Mouse (Mus musculus): ENCODE data around the gene Gnat1.
A peak's percentile ranks its signal among the peaks of the same experiment; 100 is the strongest.

The Gnat1 gene

DNA sequence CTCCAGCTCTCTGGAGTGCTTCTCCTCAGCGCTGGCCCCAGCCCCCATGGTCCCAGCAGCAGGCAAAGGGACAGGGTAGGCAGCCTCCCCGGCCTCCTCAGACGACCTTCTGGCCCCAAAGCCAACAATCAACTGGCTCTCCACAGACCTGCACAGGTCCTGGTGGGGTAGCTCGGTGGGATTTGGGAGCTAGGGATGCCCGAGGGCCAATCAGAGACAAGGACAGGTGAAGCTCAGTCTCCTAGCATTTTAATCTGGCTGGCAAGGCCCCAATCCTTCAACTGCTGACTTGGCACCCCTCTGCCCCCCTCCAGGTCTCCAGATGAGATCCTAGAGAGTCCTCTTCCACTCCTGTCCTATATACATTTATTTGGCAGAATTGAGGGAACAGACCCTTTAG lies at the start of gene Gnat1:
Gene Gnat1, minus strand, starts transcription at position 212 of the 400 bp plus-strand sequence.
- no peak for DNase-seq (ENCODE audit: extremely low spot score)

DNA sequence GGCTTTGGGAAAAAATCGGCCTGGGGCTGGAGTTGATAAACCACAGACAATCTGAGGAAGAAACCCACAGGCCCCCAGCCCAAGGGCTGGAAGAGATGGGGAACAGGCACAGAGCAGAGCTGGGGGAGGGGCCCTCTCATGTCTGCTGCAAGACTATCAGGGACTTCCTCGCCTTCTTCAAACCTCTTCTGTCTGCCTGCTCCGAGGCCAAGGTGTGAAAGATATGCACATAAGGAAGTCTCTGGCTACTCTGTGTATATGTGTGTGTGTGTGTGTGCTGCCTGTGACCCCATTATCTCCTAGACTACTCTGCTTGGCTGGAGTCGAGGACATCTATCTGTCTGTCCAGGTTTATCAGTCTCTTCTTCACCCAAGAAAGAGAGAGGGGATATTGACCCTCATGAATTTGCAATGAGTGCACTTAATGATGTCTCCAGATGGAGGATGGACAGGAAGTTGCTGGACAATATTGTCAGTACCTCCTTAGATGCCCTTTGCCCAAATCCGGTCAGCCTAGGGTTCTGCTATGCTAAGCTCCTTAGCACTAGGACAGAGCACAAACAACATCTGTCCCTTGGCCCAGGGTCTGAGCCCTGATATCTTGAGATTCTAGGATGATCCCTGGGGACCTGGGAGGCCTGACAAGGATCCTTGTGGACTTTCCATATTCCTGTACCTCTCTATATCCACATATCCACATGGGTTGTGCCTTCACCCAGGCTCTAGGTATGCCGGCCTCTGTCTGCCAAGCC lies 49.6 kb upstream of the Gnat1 start:
- no peak for DNase-seq (ENCODE audit: extremely low spot score)

DNA sequence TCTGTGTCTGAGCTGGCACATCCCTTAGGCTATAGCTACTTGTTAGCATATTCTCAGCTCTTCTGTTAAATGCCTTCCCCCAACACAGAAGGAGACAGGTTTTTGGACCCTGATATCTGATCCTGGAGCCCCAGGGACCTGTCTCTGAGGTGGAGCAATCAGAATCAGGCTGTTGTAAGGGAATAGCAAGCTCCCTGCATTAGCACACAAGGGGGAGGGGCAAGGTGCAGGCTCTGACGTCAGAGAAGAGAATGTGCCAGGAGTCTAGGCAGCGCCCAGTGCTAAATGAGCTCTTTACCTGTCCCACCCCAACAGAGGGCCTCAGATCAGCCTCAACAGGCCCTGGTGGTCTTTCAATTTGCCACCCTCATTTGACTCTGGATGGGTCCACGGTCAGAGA lies 47.5 kb upstream of the Gnat1 start:
- DNase-seq (ENCODE audit: extremely low spot score) = no peak

DNA sequence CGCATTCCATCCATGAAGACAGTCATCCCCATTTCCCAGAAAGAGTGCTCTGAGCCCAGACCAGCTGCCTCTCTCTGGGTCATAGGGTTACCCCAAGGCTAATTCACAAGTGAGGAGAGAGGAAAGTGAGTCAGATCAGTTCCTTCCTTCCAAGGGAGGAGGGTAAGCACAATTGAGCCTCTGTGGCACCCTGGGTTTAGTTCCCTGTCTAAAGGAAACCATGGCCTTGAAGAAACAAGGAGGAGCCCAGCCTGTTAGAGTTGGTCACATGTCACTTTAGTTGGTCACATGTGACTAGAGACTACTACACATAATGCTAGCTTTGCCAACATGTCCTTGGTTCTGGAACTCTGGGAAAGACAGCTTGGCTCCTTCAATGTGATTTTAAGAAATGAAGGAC lies 45.3 kb upstream of the Gnat1 start:
- DNase-seq (ENCODE audit: extremely low spot score) = no peak

DNA sequence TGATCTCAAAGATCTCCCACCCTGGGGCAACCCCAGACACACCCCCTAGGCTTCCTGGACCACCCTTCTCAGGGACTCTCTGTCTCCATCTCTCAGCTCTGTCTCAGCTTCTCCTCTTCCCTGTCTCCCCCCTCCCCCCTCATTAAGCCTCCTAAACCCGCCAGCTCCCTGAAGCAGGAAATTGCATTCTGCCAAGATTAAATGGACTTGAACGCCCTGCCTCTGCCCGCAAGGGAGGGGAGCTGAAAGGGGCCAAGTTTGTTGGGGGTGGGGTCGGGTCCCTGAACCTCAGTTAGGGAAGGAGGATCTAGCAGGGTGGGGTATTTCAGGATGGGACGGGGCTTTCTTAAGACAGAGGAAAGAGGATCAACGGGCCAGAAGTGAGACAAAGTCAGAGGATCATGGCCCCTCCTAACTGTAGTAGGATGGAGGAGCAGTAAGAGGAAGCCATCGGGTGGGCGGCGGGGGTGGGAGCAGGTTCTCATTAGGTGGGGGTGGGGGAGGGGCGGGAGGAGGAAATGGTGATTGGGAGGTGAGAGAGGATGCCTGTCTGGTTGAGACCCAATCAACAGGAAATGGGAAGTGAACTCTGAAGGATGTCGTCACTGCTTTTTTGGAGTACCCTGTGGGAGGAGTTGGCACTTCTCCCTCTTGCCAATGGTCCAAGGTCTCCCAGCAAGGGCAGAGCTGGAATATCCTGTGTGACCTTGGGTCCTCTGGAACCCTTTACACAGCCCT lies 44.5 kb upstream of the Gnat1 start:
- DNase-seq (ENCODE audit: extremely low spot score) = peak; percentile 62

DNA sequence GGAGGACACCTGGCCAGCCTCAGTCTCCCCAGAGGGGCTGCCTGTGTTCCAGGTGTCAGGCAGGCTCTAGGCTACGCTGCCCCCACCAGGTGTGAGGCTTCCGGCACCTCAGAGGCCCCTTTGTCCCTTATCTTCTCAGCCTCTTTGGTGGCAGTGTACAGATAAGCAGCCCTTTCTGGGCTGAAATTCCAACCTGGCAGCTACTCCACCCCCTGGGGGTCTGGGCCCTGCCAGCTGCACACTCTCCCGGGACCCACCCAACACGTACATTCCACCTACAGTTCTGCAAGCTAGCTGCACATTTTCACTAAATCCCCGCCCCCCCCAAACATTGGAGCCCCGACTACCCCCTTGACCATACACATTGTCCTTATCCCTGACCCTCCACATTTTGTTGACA lies 43.8 kb upstream of the Gnat1 start:
- DNase-seq (ENCODE audit: extremely low spot score) = no peak

DNA sequence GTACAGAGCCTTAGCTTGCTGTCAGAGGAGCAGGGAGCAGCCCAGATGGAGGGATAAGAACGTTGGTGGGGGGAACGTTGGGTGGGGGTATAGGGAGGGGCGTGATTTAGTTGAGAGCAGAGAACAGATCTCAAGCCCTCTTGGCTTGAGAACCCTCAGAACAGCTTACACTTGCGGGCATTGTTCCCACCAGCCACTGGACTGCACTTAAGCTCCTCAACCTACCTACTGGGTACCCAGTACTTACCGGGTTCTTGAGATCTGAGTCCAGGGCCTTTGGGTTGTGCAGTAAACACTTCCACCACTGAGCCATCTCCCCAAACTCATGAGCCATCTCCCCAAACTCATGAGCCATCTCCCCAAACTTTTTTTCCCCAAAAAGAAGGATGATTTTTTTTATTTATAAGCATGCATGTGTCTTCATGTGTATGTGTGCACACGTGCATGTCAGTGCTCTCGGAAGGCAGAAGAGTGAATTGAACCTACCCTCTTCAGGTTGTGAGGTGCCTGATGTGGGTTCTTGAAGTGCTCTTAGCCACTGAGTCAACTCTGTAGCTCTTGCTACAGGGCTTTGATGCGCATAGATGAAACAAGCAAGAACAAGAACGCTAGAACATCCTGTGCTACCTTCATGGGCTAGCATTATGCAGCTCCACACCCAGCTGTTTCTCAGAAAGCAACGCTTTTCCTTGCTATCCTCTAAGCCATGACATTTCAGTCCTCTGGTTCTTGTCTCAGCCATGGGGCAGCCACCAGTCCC lies 39.4 kb upstream of the Gnat1 start:
- no peak for DNase-seq (ENCODE audit: extremely low spot score)

DNA sequence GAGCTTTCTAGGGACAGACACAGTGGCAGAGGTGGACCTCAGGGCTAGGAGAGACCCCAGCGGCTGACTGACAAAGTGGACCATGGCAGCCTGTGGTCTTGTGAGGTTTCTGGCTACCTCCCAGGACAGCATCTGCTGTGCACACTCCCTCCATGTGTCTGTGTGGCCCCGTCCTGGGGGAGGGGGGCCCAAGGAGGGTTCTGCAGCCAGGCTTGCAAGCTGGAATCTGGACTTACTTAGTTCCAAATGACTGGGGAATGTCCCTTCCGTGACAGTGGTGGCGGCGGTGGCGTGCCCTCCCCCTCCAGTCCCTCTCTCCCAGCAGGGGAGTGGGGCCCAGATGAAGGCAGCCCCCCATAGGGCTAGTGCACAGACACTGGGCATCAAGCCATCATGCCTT lies 37.4 kb upstream of the Gnat1 start:
- no peak for DNase-seq (ENCODE audit: extremely low spot score)

DNA sequence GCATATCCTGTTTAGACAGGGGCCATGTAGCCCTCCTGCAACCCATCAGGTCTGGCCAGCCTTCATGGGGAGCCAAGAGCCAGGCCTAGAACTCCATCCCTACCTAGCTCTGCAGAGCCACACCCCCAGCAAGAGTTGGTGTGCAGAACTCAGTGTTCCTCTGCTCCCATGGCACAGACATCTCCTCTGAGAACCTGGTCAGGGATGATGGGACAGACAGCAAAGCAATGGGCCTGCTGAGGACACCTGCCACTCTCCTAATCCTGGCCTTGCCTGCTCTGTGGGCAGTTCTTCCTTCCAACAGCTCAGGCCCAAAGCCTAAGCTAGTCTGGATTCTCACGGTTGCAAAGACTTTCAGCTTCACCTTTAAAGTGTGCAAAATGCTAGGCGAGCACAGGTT lies 36.1 kb upstream of the Gnat1 start:
- no peak for DNase-seq (ENCODE audit: extremely low spot score)

DNA sequence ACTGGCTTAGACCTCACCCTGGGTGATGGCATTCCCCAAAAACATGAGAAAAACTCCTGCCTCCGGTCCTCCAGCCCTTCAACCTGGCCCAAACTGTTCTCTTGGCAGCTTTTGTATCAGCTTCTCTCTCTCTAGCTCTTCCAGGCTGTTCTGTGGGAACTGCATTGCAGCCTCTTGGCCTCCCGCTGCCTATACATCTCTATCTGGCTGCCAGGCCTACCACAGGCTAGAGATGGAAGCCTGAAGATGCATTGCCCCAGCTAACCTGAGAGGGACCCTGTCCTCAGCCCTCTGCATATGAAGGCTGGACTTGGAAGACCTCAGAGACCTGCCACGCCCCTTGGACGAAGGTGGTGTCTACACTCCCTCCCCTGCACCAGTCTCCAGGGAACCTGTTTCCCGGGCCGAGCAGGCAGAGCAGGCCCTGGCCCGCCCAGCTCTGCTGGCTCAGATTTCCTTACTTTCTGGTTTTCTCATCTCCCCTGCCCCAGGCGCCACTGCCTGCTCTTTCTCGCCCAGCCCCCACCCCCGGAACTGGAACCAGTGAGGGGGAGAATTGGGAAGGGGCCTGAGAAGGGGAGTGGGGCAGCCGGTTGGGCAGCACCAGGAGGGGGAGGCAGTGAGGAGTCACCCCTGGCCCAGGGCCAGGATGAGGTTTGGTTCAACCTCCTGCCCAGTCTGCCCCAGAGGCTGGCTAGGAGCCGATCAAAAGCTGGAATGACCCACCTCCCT lies 34.9 kb upstream of the Gnat1 start:
- peak; percentile 80 for DNase-seq (ENCODE audit: extremely low spot score)

DNA sequence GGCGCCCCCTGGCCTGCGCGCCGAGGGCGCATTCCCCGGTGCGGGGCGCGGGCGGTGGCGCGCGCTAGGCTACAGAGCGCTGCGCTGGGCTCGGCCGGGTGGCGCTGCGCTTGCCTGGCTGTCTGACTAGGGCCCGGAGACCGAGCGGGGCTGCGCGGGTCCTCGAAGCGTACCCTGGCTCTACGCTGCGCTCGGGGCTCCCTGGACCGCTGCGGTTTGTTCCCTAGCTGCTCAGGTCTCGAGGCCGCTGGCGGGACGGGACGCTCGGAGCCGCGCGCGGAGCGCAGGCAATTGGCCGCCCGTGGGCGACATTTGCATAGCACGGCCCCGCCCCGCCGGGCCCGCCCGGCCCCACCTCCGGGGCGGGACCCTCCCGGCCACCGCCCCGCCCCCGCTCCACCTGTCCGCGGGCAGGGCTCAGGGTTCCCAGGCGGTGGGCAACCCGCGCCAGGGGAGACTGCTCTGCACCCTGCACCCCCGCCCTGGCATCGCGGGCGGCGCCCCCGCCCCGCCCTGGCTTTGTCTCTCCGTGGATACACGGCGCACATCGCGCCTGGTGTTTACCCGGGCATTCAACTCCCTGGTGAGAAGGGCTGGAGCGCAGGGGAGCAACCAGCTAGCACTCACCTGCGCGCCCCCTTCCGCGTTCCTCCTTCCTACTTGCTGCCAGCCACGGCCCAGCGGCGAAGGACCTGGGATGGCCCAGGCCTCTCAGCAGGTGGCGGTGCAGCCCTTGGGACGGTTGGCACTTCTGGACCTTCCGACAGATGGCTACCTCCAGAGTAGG lies 30.4 kb upstream of the Gnat1 start, which contains the start of gene Sema3f:
Gene Sema3f, minus strand, starts transcription at position 779 of the 787 bp plus-strand sequence.
- DNase-seq (ENCODE audit: extremely low spot score) = peak; percentile 84

DNA sequence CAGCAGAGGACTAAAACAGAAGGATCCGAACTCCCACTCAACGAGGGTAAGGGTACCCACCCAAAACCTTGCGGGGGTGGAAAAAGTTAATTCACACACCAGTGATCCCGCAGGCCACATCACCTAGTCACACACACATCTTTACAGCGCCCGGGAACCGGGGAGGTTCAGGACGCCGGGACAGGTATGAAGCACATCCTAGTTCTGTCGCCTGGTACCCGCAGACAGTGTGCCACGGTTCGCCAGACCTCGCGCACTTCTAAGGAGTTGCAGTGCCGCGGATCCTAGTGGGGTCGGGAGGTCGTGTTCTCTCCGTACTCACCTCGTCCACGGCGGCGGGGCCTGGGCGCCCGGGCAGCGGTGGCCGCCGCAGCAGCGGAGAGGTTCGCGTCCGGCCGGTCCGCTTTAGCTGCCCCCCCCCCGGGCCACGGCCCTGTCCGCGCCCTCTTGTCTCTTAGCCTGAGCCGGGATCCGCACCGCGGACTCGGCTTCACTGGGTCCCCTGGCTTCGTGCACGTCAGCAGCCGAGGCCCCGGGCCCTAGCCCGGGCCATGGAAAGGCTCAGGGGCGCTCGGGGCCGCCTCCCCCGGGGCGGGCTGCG lies 29.7 kb upstream of the Gnat1 start:
- peak; percentile 49 for DNase-seq (ENCODE audit: extremely low spot score)

DNA sequence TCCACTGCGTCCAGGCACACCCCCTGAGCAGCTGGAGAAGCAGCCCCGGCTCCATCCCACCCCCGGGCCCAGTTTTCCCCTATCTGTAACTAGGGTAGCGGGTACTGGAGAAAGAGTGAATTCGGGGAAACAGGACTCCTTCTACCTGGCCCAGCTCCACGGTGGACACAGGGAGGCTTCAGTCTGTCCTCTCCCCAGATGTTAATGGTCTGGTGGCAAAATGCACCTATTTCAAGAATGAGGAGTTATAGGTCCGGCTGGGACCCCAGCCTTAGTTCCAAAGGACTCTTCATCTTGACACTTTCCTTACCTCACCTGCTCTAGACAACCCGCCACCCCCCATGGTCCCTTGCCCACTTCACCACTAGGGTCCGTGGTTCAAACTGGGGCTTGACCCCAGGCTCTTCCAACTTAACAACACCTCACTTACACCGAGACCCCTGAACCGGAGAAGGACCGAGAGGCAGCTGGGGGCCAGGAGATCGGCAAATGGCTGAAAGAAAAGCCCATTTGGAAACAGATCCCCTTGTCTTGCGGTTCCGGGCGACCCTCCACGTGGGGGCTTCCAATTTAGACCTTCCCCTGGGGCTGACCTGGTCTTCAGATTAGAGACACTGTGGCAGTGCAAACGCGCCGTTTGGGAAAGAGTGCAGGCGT lies 29.1 kb upstream of the Gnat1 start:
- no peak for DNase-seq (ENCODE audit: extremely low spot score)

DNA sequence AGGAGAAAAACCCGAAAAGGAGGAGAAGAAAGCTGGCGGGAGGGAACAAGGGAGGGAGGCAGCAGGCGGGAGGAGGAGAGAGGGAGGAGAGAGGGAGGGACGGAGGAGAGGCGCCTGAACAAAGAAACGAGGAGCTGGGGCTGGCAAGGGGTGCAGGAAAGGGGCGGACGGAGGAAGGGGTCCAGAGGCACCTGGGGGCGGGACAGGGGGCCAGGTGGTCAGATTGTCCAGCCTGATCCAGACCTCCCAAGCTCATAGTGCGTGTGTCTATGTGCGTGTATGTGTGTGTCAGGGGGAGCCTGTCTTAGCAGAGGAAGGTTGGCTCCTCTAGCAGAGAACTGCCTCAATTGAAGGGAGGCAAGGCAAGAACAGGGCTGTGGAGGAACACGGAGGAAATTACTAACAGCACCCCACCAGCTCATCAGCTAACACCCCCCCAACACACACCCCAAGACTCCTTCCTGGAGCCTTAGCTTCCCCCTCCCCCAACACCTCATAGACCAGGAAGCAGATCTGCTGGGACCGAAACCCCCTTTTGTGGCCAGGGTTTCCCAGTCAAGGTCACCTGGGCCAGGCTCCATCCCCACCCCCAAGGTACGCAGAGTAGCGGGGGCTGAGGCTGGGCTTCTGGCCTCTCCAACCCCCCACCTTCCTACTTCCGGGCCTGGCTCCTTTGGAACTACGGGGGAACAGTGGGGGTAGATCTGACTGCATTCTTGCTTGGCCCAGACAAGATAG lies 28.4 kb upstream of the Gnat1 start:
- DNase-seq (ENCODE audit: extremely low spot score) = peak; percentile 63

DNA sequence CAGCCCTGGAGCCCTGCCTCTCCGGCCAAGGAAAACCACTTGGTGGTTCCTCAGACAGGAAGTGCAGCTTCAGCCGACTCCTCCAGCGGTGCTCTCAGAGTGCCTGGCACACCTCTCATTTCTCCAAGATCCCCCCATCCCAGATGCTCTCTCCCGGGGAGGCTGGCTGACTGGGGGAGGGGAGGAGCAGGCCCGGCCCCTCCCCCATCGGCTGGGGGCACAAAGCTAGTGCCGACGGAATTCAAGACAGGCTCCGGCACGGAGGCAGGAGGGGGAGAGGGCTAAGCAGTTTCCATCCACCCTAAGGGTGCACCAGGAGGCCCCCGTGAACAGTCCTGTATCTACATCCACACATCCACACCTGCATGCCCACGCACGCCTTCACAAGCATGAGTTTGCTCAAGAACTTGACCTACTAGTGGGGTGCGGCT lies 27.3 kb upstream of the Gnat1 start:
- peak; percentile 70 for DNase-seq (ENCODE audit: extremely low spot score)

DNA sequence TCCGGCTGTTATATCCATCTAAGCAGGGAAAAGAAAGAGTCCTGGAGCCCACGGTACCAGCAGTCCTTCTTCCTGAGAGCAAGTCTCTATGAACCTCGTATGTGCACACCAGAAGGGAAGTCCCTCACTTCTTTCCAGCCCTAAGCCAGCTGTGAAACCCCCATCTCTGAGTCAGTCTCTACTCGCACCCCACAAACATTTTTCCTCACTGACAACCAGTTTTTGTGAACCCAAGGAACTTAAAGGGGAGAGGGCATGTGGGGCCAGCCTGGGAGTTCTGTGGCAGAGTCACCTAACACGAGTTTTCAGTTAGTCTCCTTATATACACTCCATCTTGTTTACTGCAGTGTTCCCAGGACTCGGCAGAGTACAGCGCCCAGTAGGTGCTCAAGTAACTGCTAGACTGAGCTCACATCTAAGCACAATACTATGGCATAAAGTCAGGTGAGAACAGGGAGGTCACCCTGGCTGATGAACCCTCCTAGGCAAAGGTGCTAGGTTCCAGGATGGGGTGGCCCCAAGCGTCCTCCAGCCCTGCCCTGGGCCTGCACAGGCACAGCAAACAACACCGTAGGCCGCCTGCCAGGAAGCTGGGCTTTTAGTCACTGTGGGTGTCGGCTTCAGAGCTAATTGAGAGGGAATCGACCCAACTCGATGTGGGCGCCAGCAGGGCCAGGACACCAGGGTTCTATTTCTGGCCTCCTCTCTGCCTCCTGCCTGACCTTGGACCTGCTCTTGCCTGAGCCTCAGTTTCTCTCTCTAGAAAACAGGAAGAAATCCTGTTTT lies 24.0 kb upstream of the Gnat1 start:
- DNase-seq (ENCODE audit: extremely low spot score) = no peak

DNA sequence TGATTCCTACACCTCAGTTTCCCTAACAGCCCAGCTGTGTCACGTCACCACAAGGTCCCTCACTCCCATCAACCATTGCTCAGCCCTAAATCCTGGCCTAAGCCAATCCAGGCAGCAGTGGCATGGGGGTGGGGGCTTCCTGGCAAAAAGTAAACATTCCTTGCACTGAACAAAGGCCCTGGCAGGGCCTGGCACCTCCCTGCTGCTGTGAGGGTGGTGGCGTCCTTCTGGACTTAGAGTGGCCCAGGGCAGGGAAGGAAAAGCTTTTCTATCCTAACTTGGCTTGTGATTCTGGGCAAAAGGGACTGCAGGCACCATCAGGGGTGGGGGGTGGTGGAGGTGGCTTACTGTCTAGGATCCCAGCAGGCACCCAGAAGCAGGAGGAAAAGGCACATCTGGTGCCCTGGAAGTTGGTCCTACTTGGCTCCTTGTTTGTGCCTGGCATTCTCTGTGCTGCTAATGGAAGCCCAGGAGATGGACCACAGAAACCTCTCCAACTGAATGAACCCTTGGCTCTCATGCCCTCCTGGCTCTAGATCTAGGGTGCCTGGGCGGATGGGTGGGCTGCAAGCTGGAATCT lies 23.2 kb upstream of the Gnat1 start:
- no peak for DNase-seq (ENCODE audit: extremely low spot score)

DNA sequence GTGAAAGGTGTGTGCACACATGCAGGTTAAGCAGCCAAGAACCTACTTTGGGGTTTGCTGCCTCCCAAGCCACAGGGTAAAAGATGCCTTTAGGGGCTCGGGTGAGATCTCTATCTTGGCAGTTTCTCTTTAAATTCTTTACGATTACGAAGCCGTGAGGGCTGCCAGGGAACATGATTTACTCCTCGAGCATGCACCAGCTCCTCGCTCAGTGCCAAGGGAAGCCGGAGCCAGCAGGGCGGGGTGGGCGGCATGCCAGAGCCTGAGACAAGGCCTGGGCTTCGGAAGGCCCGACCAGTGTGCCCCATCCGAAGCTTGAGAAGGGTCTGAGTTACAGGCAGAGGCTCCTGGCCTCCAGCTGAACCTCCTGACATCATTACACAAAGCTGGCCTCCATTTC lies 22.1 kb upstream of the Gnat1 start:
- DNase-seq (ENCODE audit: extremely low spot score) = no peak
